Mouse (Mus musculus) intestine, postnatal 0 days (tissue): ENCODE results near the gene Camta1. TPM values are rescaled to one million over a fixed set of nuclear protein-coding genes. Genes with fewer than 3 reads are reported as not detected.

Experiments
- ATAC-seq: fragments of 200-750 bp; cut with Nextera tagmentation; 2 replicates; pipeline ENCODE4 v1.8.0; 2017; ENCODE audit warnings: mild to moderate bottlenecking, moderate TSS enrichment, moderate library complexity
- H3K27ac ChIP-seq: fragments of 300-500 bp; sonication (generic); 2 replicates; pipeline ENCODE4 v1.5.1; 2014; ENCODE audit warnings: mild to moderate bottlenecking, low read depth, low read length, moderate library complexity
- H3K27me3 ChIP-seq: fragments of 300-500 bp; sonication (generic); replicated peaks from 2 replicates; pipeline ENCODE4 v1.6.1; 2014; ENCODE audit warnings: low read length, mixed read lengths; ENCODE audit not compliant: control insufficient read depth, insufficient read depth
- H3K36me3 ChIP-seq: fragments of 300-500 bp; sonication (generic); 2 replicates; pipeline ENCODE4 v1.6.1; 2014; ENCODE audit warnings: mild to moderate bottlenecking, moderate library complexity; ENCODE audit not compliant: control insufficient read depth, insufficient read depth
- H3K4me1 ChIP-seq: fragments of 300-500 bp; sonication (generic); replicated peaks from 2 replicates; pipeline ENCODE4 v1.6.1; 2014; ENCODE audit warnings: antibody characterized with exemption, low read length, mixed read lengths; ENCODE audit not compliant: control insufficient read depth, insufficient read depth
- H3K4me2 ChIP-seq: fragments of 300-500 bp; sonication (generic); replicated peaks from 2 replicates; pipeline ENCODE4 v1.6.1; 2014; ENCODE audit warnings: low read depth, mild to moderate bottlenecking, moderate library complexity
- H3K4me3 ChIP-seq: fragments of 300-500 bp; sonication (generic); 2 replicates; pipeline ENCODE4 v1.5.1; 2014; ENCODE audit warnings: low read depth, low read length
- H3K9ac ChIP-seq: fragments of 300-500 bp; sonication (generic); 2 replicates; pipeline ENCODE4 v1.6.1; 2014; ENCODE audit warnings: mild to moderate bottlenecking, low read depth, low read length
- H3K9me3 ChIP-seq: fragments of 300-500 bp; sonication (generic); 2 replicates; pipeline ENCODE4 v1.6.1; 2016; ENCODE audit warnings: mixed run types; ENCODE audit not compliant: control insufficient read depth
- CTCF ChIP-seq: sonication (generic); IDR thresholded peaks from 2 replicates; pipeline ENCODE4 v1.5.1; 2016; ENCODE audit warnings: low read depth, mild to moderate bottlenecking, control low read depth, antibody characterized with exemption, moderate library complexity
- WGBS: fragments of 180-500 bp; shearing (Covaris S2); extraction: QIAGEN DNeasy Blood & Tissue Kit; methylation state at CpG from one replicate; pipeline ENCODE4 v1.1.7; 2014; 5-methylcytosine and 5-hydroxymethylcytosine counted together
- polyA plus RNA-seq: library from polyadenylated mRNA; unstranded; fragments of >200 nt; fragmentation: Nextera tagmentation; extraction: Ambion mirVana; gene quantifications from 2 replicates; pipeline ENCODE4 v1.2.1, GENCODE M21; 2015

Camta1 gene
- polyA plus RNA-seq, 1 experiment from 2014 or later, result 54.1 TPM

GRCm38 (mm10) chr4:151555505-151555904, 306.2 kb downstream of the Camta1 start:
- Histone ChIP-seq H3K9ac (no peak overlapping the region), H3K36me3 (no peaks in the 10 kb centered on the region)
- WGBS, result 63% methylated on average over 9 of the region's 9 CpGs

GRCm38 (mm10) chr4:151549523-151549922, 312.2 kb downstream of the Camta1 start:
- ATAC-seq, result no peak

More at GRCm38 (mm10) chr4:151555505-151555904, 306.2 kb downstream of the Camta1 start:
- ATAC-seq, result no peak
- Histone ChIP-seq H3K27me3 (0 out of 2 replicates have a peak, but pooled peaks cover 6% of the 10 kb centered on the region), H3K9me3 (no peaks in the 10 kb centered on the region), H3K27ac (no peak overlapping the region), H3K4me2 (no peak overlapping the region), H3K4me3 (no peak overlapping the region), H3K4me1 (no peaks in the 10 kb centered on the region)
- TF ChIP-seq CTCF, result no peak

GRCm38 (mm10) chr4:151545452-151545851, 316.2 kb downstream of the Camta1 start:
- Histone ChIP-seq H3K9ac (no peak overlapping the region), H3K27ac (no peak overlapping the region), H3K27me3 (no peaks in the 10 kb centered on the region), H3K36me3 (no peaks in the 10 kb centered on the region), H3K4me3 (no peak overlapping the region), H3K9me3 (no peaks in the 10 kb centered on the region), H3K4me1 (no peaks in the 10 kb centered on the region), H3K4me2 (no peak overlapping the region)
- TF ChIP-seq CTCF, result no peak
- no peak for ATAC-seq
- 88% methylated on average over 3 of the region's 3 CpGs for WGBS

More at GRCm38 (mm10) chr4:151549523-151549922, 312.2 kb downstream of the Camta1 start:
- H3K36me3 ChIP-seq, result no peaks in the 10 kb centered on the region
- H3K4me2 ChIP-seq, result no peak overlapping the region
- WGBS, result 32% methylated on average over 10 of the region's 10 CpGs
- H3K9ac ChIP-seq, result no peak overlapping the region
- no peaks in the 10 kb centered on the region for H3K9me3 ChIP-seq
- TF ChIP-seq CTCF, result no peak
- H3K27ac ChIP-seq, result no peak overlapping the region
- 0 out of 2 replicates have a peak, but pooled peaks cover 6% of the 10 kb centered on the region for H3K27me3 ChIP-seq
- no peaks in the 10 kb centered on the region for H3K4me1 ChIP-seq
- H3K4me3 ChIP-seq, result no peak overlapping the region

- H3K4me3 ChIP-seq, result no peak overlapping the region
- H3K27ac ChIP-seq, result no peak overlapping the region
- no peak for TF ChIP-seq CTCF
- H3K27me3 ChIP-seq, result no peaks in the 10 kb centered on the region
- H3K9me3 ChIP-seq, result no peaks in the 10 kb centered on the region
- H3K9ac ChIP-seq, result no peak overlapping the region
- no peaks in the 10 kb centered on the region for H3K36me3 ChIP-seq
- 67% methylated on average over 5 of the region's 5 CpGs for WGBS
- no peak for ATAC-seq
- H3K4me2 ChIP-seq, result no peak overlapping the region
- no peaks in the 10 kb centered on the region for H3K4me1 ChIP-seq
Observed at GRCm38 (mm10) chr4:151544191-151544590, 317.5 kb downstream of the Camta1 start.

GRCm38 (mm10) chr4:151540546-151540945, 321.1 kb downstream of the Camta1 start:
- H3K27me3 ChIP-seq, result no peaks in the 10 kb centered on the region
- H3K36me3 ChIP-seq, result no peaks in the 10 kb centered on the region
- no peak overlapping the region for H3K27ac ChIP-seq
- H3K4me3 ChIP-seq, result no peak overlapping the region
- no peak for TF ChIP-seq CTCF
- no peaks in the 10 kb centered on the region for H3K4me1 ChIP-seq
- H3K9me3 ChIP-seq, result no peaks in the 10 kb centered on the region
- H3K4me2 ChIP-seq, result no peak overlapping the region
- ATAC-seq, result no peak
- 68% methylated on average over 6 of the region's 6 CpGs for WGBS
- H3K9ac ChIP-seq, result no peak overlapping the region

GRCm38 (mm10) chr4:151539881-151540280, 321.8 kb downstream of the Camta1 start:
- H3K4me3 ChIP-seq, result no peak overlapping the region
- no peak overlapping the region for H3K9ac ChIP-seq
- no peaks in the 10 kb centered on the region for H3K9me3 ChIP-seq
- no peak for TF ChIP-seq CTCF
- H3K36me3 ChIP-seq, result no peaks in the 10 kb centered on the region
- ATAC-seq, result no peak
- no peaks in the 10 kb centered on the region for H3K27me3 ChIP-seq
- no peak overlapping the region for H3K27ac ChIP-seq
- WGBS, result 71% methylated on average over 5 of the region's 5 CpGs
- H3K4me2 ChIP-seq, result no peak overlapping the region
- H3K4me1 ChIP-seq, result no peaks in the 10 kb centered on the region

GRCm38 (mm10) chr4:151539167-151539525, 322.5 kb downstream of the Camta1 start:
- Histone ChIP-seq H3K27ac (no peak overlapping the region), H3K27me3 (no peaks in the 10 kb centered on the region), H3K9me3 (no peaks in the 10 kb centered on the region), H3K4me3 (no peak overlapping the region), H3K4me2 (no peak overlapping the region), H3K36me3 (no peaks in the 10 kb centered on the region), H3K9ac (no peak overlapping the region), H3K4me1 (no peaks in the 10 kb centered on the region)
- 73% methylated on average over 10 of the region's 10 CpGs for WGBS
- no peak for TF ChIP-seq CTCF
- ATAC-seq, result no peak
